Mouse (Mus musculus): ENCODE measurements around the gene Fam168b.

Fam168b gene

DNA sequence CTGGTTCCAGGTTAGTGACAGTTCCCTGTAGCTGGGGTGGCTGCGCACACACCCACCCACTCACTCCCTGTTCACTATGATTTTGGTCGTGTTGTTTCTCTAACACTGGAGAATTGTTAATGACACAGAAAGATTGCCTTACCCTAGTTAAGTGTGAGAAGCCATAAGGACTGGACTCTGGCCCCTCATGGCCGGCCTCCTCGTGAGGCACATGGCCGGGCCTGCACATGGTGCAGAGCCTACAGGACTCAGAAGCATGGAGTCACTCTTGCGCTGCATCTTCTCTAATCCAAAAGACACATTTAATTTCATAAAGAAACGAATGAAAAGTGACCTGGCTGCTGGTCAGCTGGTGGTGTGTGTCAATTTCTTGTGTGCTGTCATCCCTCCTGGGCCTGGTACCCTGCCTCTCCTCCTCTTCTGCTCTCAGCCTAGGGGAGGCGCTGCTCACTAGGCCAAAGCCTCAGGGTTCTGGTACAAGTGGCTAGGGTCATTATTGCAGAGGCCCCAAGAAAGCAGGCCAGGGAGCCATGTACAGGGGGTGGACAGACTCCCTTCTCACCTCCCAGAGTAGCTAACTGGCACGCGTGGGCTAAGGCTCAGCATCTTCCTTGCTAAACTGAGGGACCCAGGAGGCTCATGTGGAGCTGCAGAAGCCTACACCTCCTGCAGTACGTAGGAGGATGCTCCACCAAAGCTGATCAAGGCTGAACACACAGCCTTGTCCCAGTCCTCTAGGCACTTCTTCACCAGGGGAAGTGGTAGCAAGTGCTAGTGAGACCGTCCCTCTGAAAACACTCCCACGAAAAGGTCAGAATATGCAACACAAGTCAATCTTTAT lies 30.2 kb downstream of the Fam168b start:
- no peak for DNase-seq (ENCODE audit: low read depth)

DNA sequence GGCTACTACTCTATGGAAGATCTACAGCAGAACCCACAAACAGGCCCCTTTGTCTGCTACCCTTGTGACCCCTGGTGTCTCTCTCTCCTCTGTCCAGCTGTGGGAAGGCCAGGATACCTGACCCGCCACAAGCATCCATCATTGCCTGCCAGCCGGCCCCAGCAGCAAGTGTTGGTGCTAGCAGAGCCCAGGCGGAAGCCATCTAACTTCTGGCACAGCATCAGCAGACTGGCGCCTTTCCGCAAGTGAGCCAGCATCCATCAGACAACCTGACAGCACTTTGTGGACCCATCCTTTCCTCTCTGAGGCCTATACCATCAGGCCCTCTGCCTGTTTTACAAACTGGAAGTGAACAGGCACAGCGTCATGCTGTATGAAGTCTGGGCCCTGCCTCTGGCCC lies 31.3 kb downstream of the Fam168b start:
- no peak for DNase-seq (ENCODE audit: low read depth)

DNA sequence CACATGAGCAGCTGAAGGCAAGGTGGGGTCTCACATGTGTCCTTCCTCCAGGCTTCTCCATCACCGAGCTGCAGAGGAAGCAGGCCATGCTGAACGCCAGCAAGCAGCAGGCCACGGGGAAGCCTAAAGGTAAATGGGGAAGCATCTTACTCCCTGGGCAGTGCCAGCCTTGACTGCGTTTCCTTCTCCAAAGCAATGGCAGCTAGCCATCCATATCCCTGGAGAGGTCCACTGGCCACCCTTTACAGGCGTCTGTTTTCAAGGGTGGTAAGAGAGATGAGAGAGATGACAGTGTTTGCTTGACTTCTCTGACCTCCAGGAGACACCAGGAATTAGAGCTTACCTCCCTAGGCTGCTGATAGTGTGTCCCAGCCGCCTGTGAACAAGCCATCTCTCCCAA lies 31.8 kb downstream of the Fam168b start:
- DNase-seq (ENCODE audit: low read depth), result no peak

DNA sequence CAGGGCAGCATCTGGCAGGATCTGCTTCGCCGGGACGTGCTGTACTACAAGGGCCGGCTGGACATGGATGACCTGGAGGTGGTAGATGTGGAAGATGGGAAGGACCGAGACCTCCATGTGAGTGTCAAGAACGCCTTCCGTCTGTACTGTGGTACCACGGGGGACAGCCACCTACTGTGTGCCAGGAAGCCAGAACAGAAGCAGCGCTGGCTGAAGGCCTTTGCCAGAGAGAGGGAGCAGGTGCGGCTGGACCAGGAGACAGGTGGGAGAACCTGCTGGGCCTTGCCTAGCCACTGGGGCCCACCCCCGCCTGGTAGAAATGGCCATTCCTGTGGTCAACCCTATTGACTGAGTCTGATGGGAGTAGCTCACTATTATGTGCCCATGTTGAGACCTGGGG lies 32.6 kb downstream of the Fam168b start:
- DNase-seq (ENCODE audit: low read depth), result no peak

DNA sequence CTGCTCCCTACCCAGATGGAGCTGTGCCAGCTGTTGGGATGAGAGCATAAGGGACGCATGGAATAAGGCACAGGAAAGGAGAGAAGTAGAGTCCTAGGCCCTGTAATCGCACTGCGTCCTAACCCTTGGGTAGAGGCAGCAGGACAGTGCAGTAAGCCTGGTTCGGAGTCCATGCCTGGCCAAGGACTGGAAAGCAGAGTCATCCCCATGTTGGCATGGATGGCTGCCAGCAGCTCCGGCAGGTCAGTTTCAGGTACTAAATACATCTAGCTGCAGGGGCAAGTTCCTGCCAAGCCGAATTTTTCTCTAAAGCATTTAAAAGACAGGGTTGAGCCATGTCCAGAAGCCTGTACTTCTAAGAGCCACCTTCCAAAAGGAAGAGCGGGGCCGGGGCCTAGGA lies 34.4 kb downstream of the Fam168b start:
- DNase-seq (ENCODE audit: low read depth), result no peak

DNA sequence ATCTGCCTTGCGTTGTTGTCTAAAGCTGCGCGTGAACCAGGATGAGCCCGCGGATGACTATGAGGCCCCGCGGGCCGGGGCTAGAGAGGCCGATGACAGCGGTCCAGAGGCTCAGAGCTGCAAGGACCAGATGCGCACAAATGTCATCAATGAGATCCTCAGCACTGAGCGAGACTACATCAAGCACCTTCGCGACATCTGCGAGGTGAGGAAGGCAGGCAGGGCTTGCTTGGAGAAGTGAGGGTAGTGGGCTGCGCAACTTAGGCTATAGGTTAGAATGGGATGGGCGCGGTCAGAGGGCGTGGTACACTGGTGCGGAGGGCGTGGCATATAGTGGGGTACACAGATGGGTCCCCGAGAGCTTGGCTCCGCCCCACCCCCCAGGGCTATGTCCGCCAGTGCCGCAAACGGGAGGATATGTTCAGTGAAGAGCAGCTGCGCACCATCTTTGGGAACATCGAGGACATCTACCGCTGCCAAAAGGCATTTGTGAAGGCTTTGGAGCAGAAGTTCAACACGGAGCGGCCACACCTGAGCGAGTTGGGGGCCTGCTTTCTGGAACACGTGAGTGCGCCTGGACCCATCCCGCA lies 36.8 kb downstream of the Fam168b start:
- no peak for DNase-seq (ENCODE audit: low read depth)

DNA sequence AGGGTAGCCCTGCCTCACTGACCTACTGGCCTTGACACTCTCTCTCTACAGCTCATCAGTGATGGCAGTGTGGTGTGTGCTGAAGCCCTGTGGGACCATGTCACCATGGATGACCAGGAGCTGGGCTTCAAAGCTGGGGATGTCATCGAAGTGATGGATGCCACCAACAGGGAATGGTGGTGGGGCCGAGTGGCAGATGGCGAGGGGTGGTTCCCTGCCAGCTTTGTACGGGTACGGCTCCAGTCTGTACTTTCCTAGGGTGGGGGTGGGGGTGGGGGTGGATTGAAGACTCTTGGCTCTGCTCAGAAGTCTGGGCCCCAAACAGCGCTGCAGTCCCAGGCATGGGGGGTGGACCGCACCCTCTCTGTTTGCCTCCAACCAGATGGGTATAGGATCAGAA lies 38.0 kb downstream of the Fam168b start:
- DNase-seq (ENCODE audit: low read depth), result no peak

DNA sequence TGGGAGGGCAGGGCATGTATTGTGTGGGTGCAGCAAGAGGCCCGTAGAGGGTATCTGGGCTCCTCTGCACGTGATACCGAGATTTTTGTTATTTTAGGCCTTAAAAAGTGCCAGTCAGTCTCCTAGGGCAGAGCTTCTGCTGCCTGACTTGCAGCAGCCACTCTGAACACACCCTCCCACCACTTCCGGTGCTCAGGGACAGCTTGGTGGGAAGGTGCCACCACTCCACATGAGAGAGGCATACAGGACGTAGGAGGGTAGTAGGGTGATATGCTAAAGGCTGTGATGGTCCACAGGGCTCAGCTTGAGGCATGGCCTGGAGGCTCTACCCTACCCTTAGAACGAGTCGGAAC lies 40.6 kb downstream of the Fam168b start:
- peak; percentile 15 for DNase-seq (ENCODE audit: low read depth)

DNA sequence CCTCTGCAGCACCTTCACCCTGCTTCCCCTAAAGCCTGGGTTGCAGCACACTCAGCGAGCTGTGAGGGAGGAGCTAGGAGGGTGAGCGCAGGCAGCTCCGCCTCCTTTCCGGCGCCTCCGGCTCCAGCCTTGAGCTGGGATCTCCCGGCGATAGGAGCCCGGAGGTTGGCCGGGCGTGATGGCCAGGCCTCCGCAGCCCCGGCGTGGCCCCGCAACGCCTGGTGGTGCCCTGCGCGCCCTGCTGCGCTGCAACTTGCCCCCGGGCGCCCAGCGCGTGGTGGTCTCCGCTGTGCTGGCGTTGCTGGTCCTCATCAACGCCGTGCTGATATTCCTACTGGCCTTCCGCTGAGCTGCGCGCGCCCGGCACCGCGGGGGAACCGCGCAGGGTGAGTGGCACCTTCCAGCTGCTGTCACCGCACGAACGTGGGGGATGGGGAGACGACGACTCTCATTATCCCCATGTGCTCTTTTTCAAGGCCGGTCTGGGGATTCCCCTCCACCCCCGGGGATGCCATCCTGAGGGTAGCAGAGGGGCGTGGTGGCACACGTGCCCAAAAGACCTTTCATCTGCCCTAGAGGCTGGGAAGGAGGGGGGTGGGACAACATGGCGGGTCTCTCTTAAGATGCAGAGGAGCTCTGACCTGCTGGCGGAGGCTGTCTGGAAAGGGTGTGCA lies 41.1 kb downstream of the Fam168b start:
- DNase-seq (ENCODE audit: low read depth), result peak; percentile 46

DNA sequence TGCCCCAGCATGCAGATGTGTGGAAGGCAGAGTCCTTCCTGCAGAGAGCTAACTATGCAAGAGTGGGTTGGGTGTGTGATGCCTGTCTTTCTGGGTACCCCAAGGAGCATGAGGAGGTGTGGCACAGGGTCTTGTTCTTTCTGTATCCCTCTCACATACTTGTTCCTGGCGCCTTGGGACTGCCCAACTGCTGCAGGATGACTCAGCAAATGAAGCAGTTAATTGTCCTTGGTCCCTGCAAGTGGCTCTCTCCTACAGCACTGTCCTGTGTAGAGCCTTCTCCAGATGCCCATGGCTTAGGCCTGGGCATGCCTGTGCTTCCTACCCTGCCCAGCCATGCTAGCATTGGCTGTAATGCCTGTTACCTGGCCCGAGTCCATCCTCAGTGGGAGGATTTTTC lies 43.7 kb downstream of the Fam168b start:
- no peak for DNase-seq (ENCODE audit: low read depth)

DNA sequence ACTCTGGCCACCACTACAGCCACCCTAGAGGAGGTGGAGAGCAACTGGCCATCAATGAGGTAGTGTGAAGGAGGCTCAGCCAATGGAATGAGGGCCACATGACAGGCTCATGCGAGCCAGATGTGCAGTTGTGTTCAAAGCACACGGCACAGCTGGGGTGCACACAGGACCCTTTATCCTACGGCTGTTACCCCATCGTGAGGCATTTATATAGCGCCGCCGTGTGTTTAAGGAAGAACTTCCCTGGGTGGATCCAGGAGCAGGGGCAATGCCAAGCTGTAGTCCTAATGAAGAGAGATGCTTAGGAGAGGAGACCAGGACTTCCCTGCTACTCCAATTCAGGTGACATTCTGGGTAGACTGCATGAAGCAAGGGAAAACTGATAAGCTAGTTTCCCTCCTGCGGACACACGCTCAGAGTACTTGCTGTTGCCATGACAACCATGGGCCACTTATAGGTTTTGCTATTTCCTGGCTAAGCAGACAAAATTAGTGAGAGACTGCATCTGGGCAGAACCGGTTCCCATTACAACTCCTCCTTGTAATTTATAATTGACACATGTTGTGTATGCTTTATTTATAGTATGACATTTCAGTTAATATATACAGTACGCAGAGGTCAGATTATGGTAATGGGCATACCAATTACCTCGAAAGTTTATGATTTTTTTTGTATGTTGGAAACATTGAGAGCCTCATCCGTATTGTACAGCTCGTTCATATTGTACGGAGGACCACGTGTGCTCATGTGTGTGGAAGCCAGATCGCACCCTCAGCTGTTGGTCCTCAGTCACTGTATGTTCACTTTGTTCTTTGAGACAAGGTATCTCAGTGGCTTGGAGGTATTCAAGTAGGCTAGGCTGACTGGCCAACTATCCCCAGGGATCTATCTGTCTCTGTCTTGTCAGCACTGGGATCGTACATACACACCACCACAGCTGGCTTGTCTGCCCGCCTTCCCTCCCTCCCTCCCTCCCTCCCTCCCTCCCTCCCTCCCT lies 49.3 kb downstream of the Fam168b start:
- DNase-seq (ENCODE audit: low read depth), result no peak

DNA sequence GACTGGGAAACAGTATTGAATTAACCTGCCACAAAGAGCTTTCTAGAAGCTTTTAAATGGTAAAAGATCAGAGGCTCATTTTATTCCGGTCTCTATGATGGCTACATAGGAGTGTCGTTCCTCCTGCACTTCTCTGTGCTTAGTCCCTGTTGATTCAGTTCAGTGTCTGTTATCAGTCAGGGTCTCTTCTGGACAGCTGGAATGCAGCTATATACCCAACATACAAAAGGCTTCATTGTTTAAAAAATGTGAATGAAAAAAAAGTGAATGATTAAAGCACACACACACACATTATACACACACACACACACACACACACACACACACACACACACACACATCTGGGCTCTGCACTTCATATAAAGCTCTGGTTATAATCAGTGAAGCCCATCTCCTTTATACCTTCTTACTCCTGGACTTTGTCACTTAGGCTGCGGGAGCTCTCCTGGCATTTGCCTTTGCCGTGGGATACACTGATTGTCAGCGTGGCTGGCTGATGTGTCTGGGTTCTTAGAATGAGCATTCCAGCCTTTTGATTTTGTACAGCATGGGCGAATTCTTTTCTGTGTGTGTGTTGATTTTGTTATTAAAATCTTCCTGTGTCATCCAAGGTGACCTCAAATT lies 59.2 kb downstream of the Fam168b start:
- DNase-seq (ENCODE audit: low read depth), result no peak

DNA sequence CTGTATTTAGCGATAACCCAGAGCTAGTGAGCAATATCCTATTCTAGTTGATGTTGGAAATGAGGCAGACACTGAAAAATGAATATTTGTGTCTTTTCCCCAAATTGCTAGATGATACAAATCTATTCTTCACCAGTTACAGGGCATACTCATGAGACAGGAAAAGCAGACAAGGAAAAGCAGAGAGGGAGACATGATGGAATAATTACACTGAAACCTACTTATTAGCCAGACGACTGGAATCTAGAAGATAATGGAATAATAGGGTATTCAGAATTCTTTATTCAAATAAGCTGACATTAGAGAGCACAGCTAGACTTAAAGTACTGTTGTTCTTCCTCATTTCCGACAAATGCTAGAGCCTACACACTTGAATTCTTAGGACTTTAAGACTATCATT lies 67.0 kb downstream of the Fam168b start:
- no peak for DNase-seq (ENCODE audit: low read depth)

DNA sequence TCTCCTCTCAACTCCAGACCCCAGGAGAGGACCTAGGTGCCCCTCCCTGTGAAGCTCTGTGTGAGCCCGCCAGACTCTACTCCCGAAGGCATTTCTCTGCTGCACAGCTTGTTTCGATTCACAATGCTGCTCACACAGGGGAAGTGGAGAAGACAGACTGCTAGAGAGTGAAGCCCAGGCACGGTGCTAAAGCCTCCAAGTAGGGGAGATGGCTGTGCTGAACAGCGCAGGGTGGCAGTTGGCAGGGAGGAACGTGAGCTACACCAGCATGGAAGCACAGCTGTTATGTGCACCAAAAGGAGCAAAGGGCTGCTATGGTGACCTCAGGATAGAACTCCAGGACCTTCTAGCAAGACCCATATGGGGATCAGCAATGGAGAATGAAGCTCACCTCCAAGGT lies 74.0 kb downstream of the Fam168b start:
- no peak for DNase-seq (ENCODE audit: low read depth)

DNA sequence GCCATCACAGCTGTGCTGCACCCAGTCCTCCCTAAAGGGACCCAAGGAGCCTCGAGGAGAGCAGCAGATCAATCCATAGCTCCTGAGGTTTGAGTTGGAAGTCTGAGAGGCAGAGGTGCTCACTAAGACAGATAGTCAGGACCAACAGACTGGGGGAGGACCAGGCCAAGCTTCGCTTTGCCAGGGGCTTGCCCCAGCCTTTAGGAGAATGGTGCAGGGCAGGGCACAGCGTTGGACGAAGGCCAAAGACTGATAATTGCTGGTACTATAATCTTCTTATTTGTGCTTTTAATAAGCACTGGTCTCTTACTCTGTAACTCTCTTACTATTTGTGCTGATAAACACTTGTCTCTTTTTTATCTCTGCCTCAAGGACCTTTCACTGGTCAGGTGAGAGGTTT lies 75.0 kb downstream of the Fam168b start:
- no peak for DNase-seq (ENCODE audit: low read depth)

DNA sequence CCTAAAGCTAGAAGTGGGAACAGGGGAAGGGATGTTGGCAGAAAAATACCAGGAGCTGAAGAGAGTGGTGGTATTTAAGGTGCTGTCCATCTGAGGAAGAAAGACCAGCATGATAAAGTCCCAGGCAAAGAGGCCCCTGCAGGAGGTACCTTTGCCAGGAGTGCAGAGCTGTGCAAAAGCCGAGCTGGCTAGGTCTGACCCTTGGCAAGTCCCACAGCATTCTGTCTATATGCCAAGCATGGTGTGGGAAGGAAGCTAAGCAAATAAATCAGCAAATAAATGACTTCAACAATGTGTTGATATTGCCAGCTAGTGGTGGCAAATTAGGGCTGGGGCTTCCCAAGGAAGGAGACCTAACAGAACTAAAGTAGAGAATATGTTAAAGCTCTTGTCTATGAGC lies 76.0 kb downstream of the Fam168b start:
- no peak for DNase-seq (ENCODE audit: low read depth)
